Mouse (Mus musculus): ENCODE measurements around the gene Acer3. TPM values are rescaled to one million over a fixed set of nuclear protein-coding genes. Genes with fewer than 3 reads are reported as not detected.

Acer3 gene
- total and polyA plus RNA-seq, 3 experiments: 12.1 to 145 (median 67.7) TPM

DNA sequence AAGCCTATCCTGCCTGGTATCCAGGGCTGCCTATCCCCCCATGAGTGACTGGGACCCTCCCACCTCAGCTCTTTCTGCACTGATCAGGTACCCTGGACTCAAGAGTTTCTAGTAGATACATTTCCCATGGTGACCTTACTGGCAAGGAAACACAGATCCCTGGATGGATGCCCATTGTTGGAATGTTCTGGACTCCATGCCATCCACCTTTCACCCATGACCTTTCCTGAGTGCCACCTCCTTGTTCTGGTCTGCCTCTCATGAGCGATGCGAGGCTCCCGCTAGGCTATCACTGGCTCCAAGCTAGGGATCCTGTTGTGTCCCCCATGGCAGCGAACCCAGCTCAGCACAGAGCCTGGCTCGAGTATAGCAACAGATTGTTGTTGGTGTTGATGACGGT lies 28.8 kb upstream of the Acer3 start:
- DNase-seq (ENCODE audit: low spot score) (no peak), ATAC-seq (ENCODE audit: extremely low read depth, insufficient number of reproducible peaks, low FRiP score, poor library complexity, severe bottlenecking) (no peak)
- Histone ChIP-seq H3K9me3 (replicated peaks) (no peaks in the 10 kb centered on the region), H3K4me1 (ENCODE audit: insufficient read depth, low read depth, low read length) (peaks cover 4% of the 10 kb centered on the region; the same call in 1 of the 2 replicates), H3K36me3 (replicated peaks) (no peaks in the 10 kb centered on the region), H3K4me3 (ENCODE audit: low read depth, low read length) (no peak overlapping the region), H3K27me3 (ENCODE audit: insufficient read depth, low read length) (peaks cover 67% of the 10 kb centered on the region)
- no peak for TF ChIP-seq POLR2AphosphoS5 (IDR thresholded peaks at IDR 0.05; ENCODE audit: insufficient replicate concordance, low read depth, low read length)
- TF ChIP-seq GATA2 (IDR thresholded peaks at IDR 0.05; ENCODE audit: borderline replicate concordance, low read depth, low read length): no peak
- TF ChIP-seq CTCF (IDR thresholded peaks at IDR 0.05; ENCODE audit: low read depth, low read length): no peak
- TF ChIP-seq TAL1 (conservative IDR thresholded peaks at IDR 0.05; ENCODE audit: low read depth, low read length): no peak
- no peak for TF ChIP-seq GATA1 (IDR thresholded peaks at IDR 0.05; ENCODE audit: borderline replicate concordance, low read length)

- peaks cover 64% of the 10 kb centered on the region for H3K27me3 ChIP-seq (ENCODE audit: insufficient read depth, low read length)
- peaks cover 9% of the 10 kb centered on the region; the same call in 1 of the 2 replicates for H3K4me1 ChIP-seq (ENCODE audit: insufficient read depth, low read depth, low read length)
- H3K4me3 ChIP-seq (ENCODE audit: low read depth, low read length): no peak overlapping the region
- DNase-seq (ENCODE audit: low spot score): peak; percentile 80
- no peaks in the 10 kb centered on the region for H3K9me3 ChIP-seq (replicated peaks)
- ATAC-seq (ENCODE audit: extremely low read depth, insufficient number of reproducible peaks, low FRiP score, poor library complexity, severe bottlenecking): no peak
- no peaks in the 10 kb centered on the region for H3K36me3 ChIP-seq (replicated peaks)
- TF ChIP-seq GATA2 (IDR thresholded peaks at IDR 0.05; ENCODE audit: borderline replicate concordance, low read depth, low read length): no peak
- TF ChIP-seq GATA1 (IDR thresholded peaks at IDR 0.05; ENCODE audit: borderline replicate concordance, low read length): no peak
- no peak for TF ChIP-seq TAL1 (conservative IDR thresholded peaks at IDR 0.05; ENCODE audit: low read depth, low read length)
- TF ChIP-seq POLR2AphosphoS5 (IDR thresholded peaks at IDR 0.05; ENCODE audit: insufficient replicate concordance, low read depth, low read length): no peak
- peak; percentile 91 for TF ChIP-seq CTCF (IDR thresholded peaks at IDR 0.05; ENCODE audit: low read depth, low read length)
Measured at GRCm38 (mm10) chr7:98349096-98349495, 28.1 kb upstream of the Acer3 start.

GRCm38 (mm10) chr7:98348043-98348442 lies 27.0 kb upstream of the Acer3 start:
- Histone ChIP-seq H3K27me3 (ENCODE audit: insufficient read depth, low read length) (peaks cover 54% of the 10 kb centered on the region), H3K36me3 (replicated peaks) (no peaks in the 10 kb centered on the region), H3K4me3 (ENCODE audit: low read depth, low read length) (no peak overlapping the region), H3K9me3 (replicated peaks) (no peaks in the 10 kb centered on the region), H3K4me1 (ENCODE audit: insufficient read depth, low read depth, low read length) (peaks cover 10% of the 10 kb centered on the region; the same call in 1 of the 2 replicates)
- DNase-seq (ENCODE audit: low spot score) (peak; percentile 32), ATAC-seq (ENCODE audit: extremely low read depth, insufficient number of reproducible peaks, low FRiP score, poor library complexity, severe bottlenecking) (0 out of 2 replicates have a peak, but pooled peaks have one; percentile 4)
- no peak for TF ChIP-seq POLR2AphosphoS5 (IDR thresholded peaks at IDR 0.05; ENCODE audit: insufficient replicate concordance, low read depth, low read length)
- peak; percentile 46 for TF ChIP-seq CTCF (IDR thresholded peaks at IDR 0.05; ENCODE audit: low read depth, low read length)

- TF ChIP-seq GATA2 (IDR thresholded peaks at IDR 0.05; ENCODE audit: borderline replicate concordance, low read depth, low read length) (no peak), CTCF (IDR thresholded peaks at IDR 0.05; ENCODE audit: low read depth, low read length) (no peak), TAL1 (conservative IDR thresholded peaks at IDR 0.05; ENCODE audit: low read depth, low read length) (no peak), GATA1 (IDR thresholded peaks at IDR 0.05; ENCODE audit: borderline replicate concordance, low read length) (no peak), POLR2AphosphoS5 (IDR thresholded peaks at IDR 0.05; ENCODE audit: insufficient replicate concordance, low read depth, low read length) (no peak)
- no peaks in the 10 kb centered on the region for H3K9me3 ChIP-seq (replicated peaks)
- H3K4me3 ChIP-seq (ENCODE audit: low read depth, low read length): no peak overlapping the region
- DNase-seq (ENCODE audit: low spot score): no peak
- H3K36me3 ChIP-seq (replicated peaks): no peaks in the 10 kb centered on the region
- peaks cover 48% of the 10 kb centered on the region for H3K27me3 ChIP-seq (ENCODE audit: insufficient read depth, low read length)
- no peak for ATAC-seq (ENCODE audit: extremely low read depth, insufficient number of reproducible peaks, low FRiP score, poor library complexity, severe bottlenecking)
- H3K4me1 ChIP-seq (ENCODE audit: insufficient read depth, low read depth, low read length): peaks cover 14% of the 10 kb centered on the region
Measured at GRCm38 (mm10) chr7:98347471-98347870, 26.5 kb upstream of the Acer3 start.

GRCm38 (mm10) chr7:98345036-98345435 lies 24.0 kb upstream of the Acer3 start:
- no peak for ATAC-seq (ENCODE audit: extremely low read depth, insufficient number of reproducible peaks, low FRiP score, poor library complexity, severe bottlenecking)
- DNase-seq (ENCODE audit: low spot score): no peak
- Histone ChIP-seq H3K9me3 (replicated peaks) (no peaks in the 10 kb centered on the region), H3K4me1 (ENCODE audit: insufficient read depth, low read depth, low read length) (peaks cover 37% of the 10 kb centered on the region), H3K36me3 (replicated peaks) (no peaks in the 10 kb centered on the region), H3K4me3 (ENCODE audit: low read depth, low read length) (no peak overlapping the region), H3K27me3 (ENCODE audit: insufficient read depth, low read length) (peaks cover 30% of the 10 kb centered on the region)
- TF ChIP-seq GATA1 (IDR thresholded peaks at IDR 0.05; ENCODE audit: borderline replicate concordance, low read length): no peak
- no peak for TF ChIP-seq CTCF (IDR thresholded peaks at IDR 0.05; ENCODE audit: low read depth, low read length)
- TF ChIP-seq TAL1 (conservative IDR thresholded peaks at IDR 0.05; ENCODE audit: low read depth, low read length): no peak
- TF ChIP-seq POLR2AphosphoS5 (IDR thresholded peaks at IDR 0.05; ENCODE audit: insufficient replicate concordance, low read depth, low read length): no peak
- TF ChIP-seq GATA2 (IDR thresholded peaks at IDR 0.05; ENCODE audit: borderline replicate concordance, low read depth, low read length): no peak

GRCm38 (mm10) chr7:98344361-98344760 lies 23.4 kb upstream of the Acer3 start:
- peak; percentile 37 for DNase-seq (ENCODE audit: low spot score)
- peak; percentile 51; the same call in 1 of the 2 replicates for ATAC-seq (ENCODE audit: extremely low read depth, insufficient number of reproducible peaks, low FRiP score, poor library complexity, severe bottlenecking)
- TF ChIP-seq POLR2AphosphoS5 (IDR thresholded peaks at IDR 0.05; ENCODE audit: insufficient replicate concordance, low read depth, low read length) (no peak), TAL1 (conservative IDR thresholded peaks at IDR 0.05; ENCODE audit: low read depth, low read length) (no peak), CTCF (IDR thresholded peaks at IDR 0.05; ENCODE audit: low read depth, low read length) (peak; percentile 78), GATA2 (IDR thresholded peaks at IDR 0.05; ENCODE audit: borderline replicate concordance, low read depth, low read length) (no peak)

More at GRCm38 (mm10) chr7:98344361-98344760, 23.4 kb upstream of the Acer3 start:
- Histone ChIP-seq H3K4me1 (ENCODE audit: insufficient read depth, low read depth, low read length) (peaks cover 42% of the 10 kb centered on the region), H3K4me3 (ENCODE audit: low read depth, low read length) (no peak overlapping the region), H3K27me3 (ENCODE audit: insufficient read depth, low read length) (peaks cover 24% of the 10 kb centered on the region), H3K36me3 (replicated peaks) (no peaks in the 10 kb centered on the region), H3K9me3 (replicated peaks) (no peaks in the 10 kb centered on the region)

All from G1E (cell line).